ENCODE assay signal across 10 mouse cellular contexts in genomic region chr9:102493044-102493443, GRCm38 (mm10). TPM values are rescaled to one million over a fixed set of nuclear protein-coding genes. Genes with fewer than 3 reads are reported as not detected.
DNase-seq lines count a peak whose midpoint lies in the region; ATAC-seq and TF ChIP-seq lines count a peak whose summit lies in the region.
"Had no signal": no experiment of that assay in that cellular context is flagged by ENCODE, and none has a peak within 500 bp of the region (broad histone marks: within the 10 kb centered on the region; RNA-seq: fewer than 3 reads in every experiment).

No protein-coding gene starts in this region.

- no peak for TF ChIP-seq CTCF in brain, embryonic 14.5 days (IDR thresholded peaks at IDR 0.05; ENCODE audit: borderline replicate concordance, extremely low read depth, insufficient read depth, insufficient read length)

- no peak overlapping the region for H3K9ac ChIP-seq in hindbrain, embryonic 14.5 days

- intact Hi-C loops in gastrocnemius, postnatal 36 days (cut with DNase I): loop anchor here (5.0 kb wide), 1 partner anchor 66 kb away; no protein-coding TSS in a partner anchor

- H3K27me3 ChIP-seq in hindbrain, embryonic 10.5 days (ENCODE audit: insufficient read depth, poor library complexity, severe bottlenecking): no peaks in the 10 kb centered on the region
- no peaks in the 10 kb centered on the region for H3K27me3 ChIP-seq in hindbrain, embryonic 14.5 days (ENCODE audit: control insufficient read depth, insufficient read depth, low read length)

- no peaks in the 10 kb centered on the region for H3K9me3 ChIP-seq in hindbrain, embryonic 10.5 days
- H3K9me3 ChIP-seq in hindbrain, embryonic 14.5 days (ENCODE audit: control insufficient read depth, low read length): no peaks in the 10 kb centered on the region

- H3K4me2 ChIP-seq in hindbrain, embryonic 14.5 days (replicated peaks): no peak overlapping the region

- ATAC-seq in hindbrain, embryonic 14.5 days (ENCODE audit: low FRiP score): no peak

- peak overlapping the region; percentile 65 for H3K27ac ChIP-seq in hindbrain, embryonic 10.5 days
- H3K27ac ChIP-seq in hindbrain, embryonic 14.5 days: no peak overlapping the region
- H3K27ac ChIP-seq: layer of hippocampus, adult 2 months had no signal

- WGBS in hindbrain, embryonic 10.5 days: 41% methylated on average over 4 of the region's 4 CpGs
- WGBS in hindbrain, embryonic 14.5 days: 38% methylated on average over 4 of the region's 4 CpGs

- H3K4me1 ChIP-seq in hindbrain, embryonic 10.5 days (replicated peaks): peaks cover 18% of the 10 kb centered on the region
- H3K4me1 ChIP-seq in hindbrain, embryonic 14.5 days (replicated peaks; ENCODE audit: control insufficient read depth, insufficient read depth, low read length): no peaks in the 10 kb centered on the region

- H3K4me3 ChIP-seq in hindbrain, embryonic 10.5 days: no peak overlapping the region
- H3K4me3 ChIP-seq in hindbrain, embryonic 14.5 days (replicated peaks; ENCODE audit: low read length): no peak overlapping the region
- H3K4me3 ChIP-seq: layer of hippocampus, adult 2 months had no signal

- TF ChIP-seq POLR2A in brain, embryonic 14.5 days (IDR thresholded peaks at IDR 0.05; ENCODE audit: borderline replicate concordance, extremely low read depth, insufficient read depth, insufficient read length, poor library complexity, severe bottlenecking): no peak

- DNase-seq in hindbrain, embryonic 10.5 days (ENCODE audit: low spot score): peak; percentile 23
- DNase-seq in hindbrain, embryonic 14.5 days (ENCODE audit: low spot score): no peak
- peak; percentile 71 for DNase-seq in brain, embryonic 14.5 days (ENCODE audit: low read depth)
- DNase-seq in gastrocnemius, postnatal 36 days: peak; percentile 41 to 54
- peak; percentile 21 for DNase-seq in lung, postnatal 36 days
- no peak for DNase-seq in testis, postnatal 10 days (ENCODE audit: low spot score)
- DNase-seq in right cerebral cortex, adult 18-20 months: no peak
- DNase-seq in urinary bladder, postnatal 10 days (ENCODE audit: low spot score): no peak

- no peaks in the 10 kb centered on the region for H3K36me3 ChIP-seq in hindbrain, embryonic 10.5 days
- no peaks in the 10 kb centered on the region for H3K36me3 ChIP-seq in hindbrain, embryonic 14.5 days (replicated peaks; ENCODE audit: control insufficient read depth, insufficient read depth)

RNA-seq across cellular contexts. Expression of gene Ky, which starts 12.5 kb away (rescaled TPM):
- 0.50 and 0.60 TPM in 2 replicates for polyA plus RNA-seq in hindbrain, embryonic 10.5 days (2016; fragmentation: Nextera tagmentation; extraction: Ambion mirVana)
- 0.92 and 1.4 TPM in 2 replicates for polyA plus RNA-seq in hindbrain, embryonic 14.5 days (2014; fragmentation: Nextera tagmentation; extraction: Ambion mirVana)
- 0.68 and 1.6 TPM in 2 replicates for polyA plus RNA-seq in brain, embryonic 14.5 days (2012; rRNA removed)
- 10 to 100 TPM; 78.9 to 87.7 TPM for total RNA-seq in gastrocnemius, postnatal 36 days (2021)
- total RNA-seq: megakaryocyte progenitor cell, adult 5-6 weeks had no signal

Comparison
In these comparisons a context has a peak if more than half of its experiments do, and no peak if none do; other contexts are left out.
1. DNase-seq: peak in hindbrain, embryonic 10.5 days (single experiment), brain, embryonic 14.5 days (single experiment), gastrocnemius, postnatal 36 days (2 of 2) and lung, postnatal 36 days (single experiment); none in hindbrain, embryonic 14.5 days (single experiment), testis, postnatal 10 days (single experiment), right cerebral cortex, adult 18-20 months (single experiment) and urinary bladder, postnatal 10 days (single experiment).